Mouse (Mus musculus): ENCODE results near the gene Srd5a2. TPM values are rescaled to one million over a fixed set of nuclear protein-coding genes. Genes with fewer than 3 reads are reported as not detected.
"Not testable (repeated sequence)": the region's sequence is repeated elsewhere in the genome, so short reads cannot be mapped to it uniquely, and the experiment has no call there.

Gene Srd5a2
- 0.05 TPM in 1 of 2 replicates, not detected in the other for polyA plus RNA-seq (2015; fragmentation: Nextera tagmentation; extraction: Ambion mirVana)

GRCm38 (mm10) chr17:74047210-74048082, at the start of gene Srd5a2:
Srd5a2 (minus strand) TSS chr17:74047916.
- Histone ChIP-seq H3K27me3 (peaks cover 57% of the 10 kb centered on the region), H3K27ac (replicated peaks) (no peak within 1 kb of the TSS), H3K9ac (no peak within 1 kb of the TSS), H3K4me2 (no peak within 1 kb of the TSS), H3K4me3 (replicated peaks) (no peak within 1 kb of the TSS), H3K36me3 (replicated peaks) (no peaks in the 10 kb centered on the region), H3K9me3 (replicated peaks) (no peaks in the 10 kb centered on the region), H3K4me1 (replicated peaks) (no peaks in the 10 kb centered on the region)
- 2% methylated on average over 45 of the region's 45 CpGs for WGBS (ENCODE audit: insufficient replicate concordance)
- ATAC-seq (ENCODE audit: insufficient read depth): no peak

- no peak overlapping the region for H3K9ac ChIP-seq
- H3K36me3 ChIP-seq (replicated peaks): no peaks in the 10 kb centered on the region
- no peaks in the 10 kb centered on the region for H3K4me1 ChIP-seq (replicated peaks)
- no peak overlapping the region for H3K27ac ChIP-seq (replicated peaks)
- WGBS (ENCODE audit: insufficient replicate concordance): 54% methylated on average over 5 of the region's 5 CpGs
- no peaks in the 10 kb centered on the region for H3K27me3 ChIP-seq
- no peak for ATAC-seq (ENCODE audit: insufficient read depth)
- no peaks in the 10 kb centered on the region for H3K9me3 ChIP-seq (replicated peaks)
- H3K4me2 ChIP-seq: no peak overlapping the region
- no peak overlapping the region for H3K4me3 ChIP-seq (replicated peaks)
These were observed 41.4 kb upstream of the Srd5a2 start for GRCm38 (mm10) chr17:74088886-74089678.

GRCm38 (mm10) chr17:74088016-74088415, 40.3 kb upstream of the Srd5a2 start:
- H3K4me2 ChIP-seq: no peak overlapping the region
- H3K27me3 ChIP-seq: no peaks in the 10 kb centered on the region
- 44% methylated on average over 2 of the region's 2 CpGs for WGBS (ENCODE audit: insufficient replicate concordance)
- H3K9ac ChIP-seq: no peak overlapping the region
- H3K27ac ChIP-seq (replicated peaks): no peak overlapping the region
- no peaks in the 10 kb centered on the region for H3K36me3 ChIP-seq (replicated peaks)
- H3K4me3 ChIP-seq (replicated peaks): no peak overlapping the region
- H3K9me3 ChIP-seq (replicated peaks): no peaks in the 10 kb centered on the region
- no peaks in the 10 kb centered on the region for H3K4me1 ChIP-seq (replicated peaks)
- no peak for ATAC-seq (ENCODE audit: insufficient read depth)

GRCm38 (mm10) chr17:74083370-74083769, 35.7 kb upstream of the Srd5a2 start:
- Histone ChIP-seq H3K4me3 (replicated peaks) (no peak overlapping the region), H3K27me3 (no peaks in the 10 kb centered on the region), H3K4me1 (replicated peaks) (no peaks in the 10 kb centered on the region), H3K9me3 (replicated peaks) (no peaks in the 10 kb centered on the region), H3K36me3 (replicated peaks) (no peaks in the 10 kb centered on the region), H3K27ac (replicated peaks) (no peak overlapping the region), H3K4me2 (no peak overlapping the region), H3K9ac (no peak overlapping the region)
- WGBS (ENCODE audit: insufficient replicate concordance): 69% methylated on average over 4 of the region's 4 CpGs
- no peak for ATAC-seq (ENCODE audit: insufficient read depth)

- no peak overlapping the region for H3K27ac ChIP-seq (replicated peaks)
- no peak overlapping the region for H3K4me2 ChIP-seq
- H3K9me3 ChIP-seq (replicated peaks): no peaks in the 10 kb centered on the region
- H3K9ac ChIP-seq: no peak overlapping the region
- no peak for ATAC-seq (ENCODE audit: insufficient read depth)
- WGBS (ENCODE audit: insufficient replicate concordance): 62% methylated on average over 6 of the region's 6 CpGs
- H3K4me1 ChIP-seq (replicated peaks): no peaks in the 10 kb centered on the region
- H3K4me3 ChIP-seq (replicated peaks): no peak overlapping the region
- H3K36me3 ChIP-seq (replicated peaks): no peaks in the 10 kb centered on the region
- no peaks in the 10 kb centered on the region for H3K27me3 ChIP-seq
These were observed 32.4 kb upstream of the Srd5a2 start for GRCm38 (mm10) chr17:74080076-74080615.

GRCm38 (mm10) chr17:74078776-74079495, 31.2 kb upstream of the Srd5a2 start:
- WGBS (ENCODE audit: insufficient replicate concordance): 60% methylated on average over 13 of the region's 13 CpGs
- no peaks in the 10 kb centered on the region for H3K27me3 ChIP-seq
- H3K36me3 ChIP-seq (replicated peaks): no peaks in the 10 kb centered on the region
- ATAC-seq (ENCODE audit: insufficient read depth): no peak
- no peak overlapping the region for H3K27ac ChIP-seq (replicated peaks)
- no peak overlapping the region for H3K4me3 ChIP-seq (replicated peaks)
- no peak overlapping the region for H3K9ac ChIP-seq
- no peaks in the 10 kb centered on the region for H3K4me1 ChIP-seq (replicated peaks)
- H3K4me2 ChIP-seq: no peak overlapping the region
- H3K9me3 ChIP-seq (replicated peaks): no peaks in the 10 kb centered on the region

GRCm38 (mm10) chr17:74073067-74073466, 25.4 kb upstream of the Srd5a2 start:
- 59% methylated on average over 5 of the region's 5 CpGs for WGBS (ENCODE audit: insufficient replicate concordance)
- H3K4me2 ChIP-seq; H3K9me3 ChIP-seq (replicated peaks); H3K9ac ChIP-seq; H3K4me3 ChIP-seq (replicated peaks); H3K27ac ChIP-seq (replicated peaks); H3K4me1 ChIP-seq (replicated peaks); H3K36me3 ChIP-seq (replicated peaks); ATAC-seq (ENCODE audit: insufficient read depth); H3K27me3 ChIP-seq: not testable (repeated sequence)

GRCm38 (mm10) chr17:74062763-74063162, 15.0 kb upstream of the Srd5a2 start:
- not testable (repeated sequence) for H3K27me3 ChIP-seq; H3K4me1 ChIP-seq (replicated peaks); H3K9me3 ChIP-seq (replicated peaks); ATAC-seq (ENCODE audit: insufficient read depth); H3K27ac ChIP-seq (replicated peaks); H3K4me2 ChIP-seq; H3K4me3 ChIP-seq (replicated peaks); H3K36me3 ChIP-seq (replicated peaks); H3K9ac ChIP-seq
- WGBS (ENCODE audit: insufficient replicate concordance): 57% methylated on average over 5 of the region's 5 CpGs

- Histone ChIP-seq H3K9ac (no peak overlapping the region), H3K4me3 (replicated peaks) (no peak overlapping the region), H3K36me3 (replicated peaks) (no peaks in the 10 kb centered on the region), H3K4me1 (replicated peaks) (no peaks in the 10 kb centered on the region), H3K27me3 (peaks cover 57% of the 10 kb centered on the region), H3K9me3 (replicated peaks) (no peaks in the 10 kb centered on the region), H3K4me2 (no peak overlapping the region), H3K27ac (replicated peaks) (no peak overlapping the region)
- ATAC-seq (ENCODE audit: insufficient read depth): no peak
- WGBS (ENCODE audit: insufficient replicate concordance): 6% methylated on average over 19 of the region's 19 CpGs
These were observed 607 bp upstream of the Srd5a2 start for GRCm38 (mm10) chr17:74048229-74048816.

GRCm38 (mm10) chr17:74043754-74044153, 4.0 kb downstream of the Srd5a2 start:
- no peak for ATAC-seq (ENCODE audit: insufficient read depth)
- H3K4me2 ChIP-seq: no peak overlapping the region
- no peak overlapping the region for H3K27ac ChIP-seq (replicated peaks)
- H3K4me1 ChIP-seq (replicated peaks): no peaks in the 10 kb centered on the region
- peaks cover 39% of the 10 kb centered on the region for H3K27me3 ChIP-seq
- no peak overlapping the region for H3K9ac ChIP-seq
- H3K36me3 ChIP-seq (replicated peaks): no peaks in the 10 kb centered on the region
- H3K4me3 ChIP-seq (replicated peaks): no peak overlapping the region
- whole genome bisulfite sequencing (ENCODE audit: insufficient replicate concordance): 59% methylated on average over 4 of the region's 4 CpGs
- H3K9me3 ChIP-seq (replicated peaks): no peaks in the 10 kb centered on the region

Data from liver, embryonic 15.5 days (tissue).